Mouse (Mus musculus) urinary bladder, postnatal 25 days (tissue): ENCODE data around the gene Tomm40l.
A peak's percentile ranks its signal among the peaks of the same experiment; 100 is the strongest.

ENCODE experiments used
- DNase-seq: peaks from one replicate; pipeline ENCODE4 v3.0.0; 2022; ENCODE audit warnings: low spot score

Tomm40l gene

DNA sequence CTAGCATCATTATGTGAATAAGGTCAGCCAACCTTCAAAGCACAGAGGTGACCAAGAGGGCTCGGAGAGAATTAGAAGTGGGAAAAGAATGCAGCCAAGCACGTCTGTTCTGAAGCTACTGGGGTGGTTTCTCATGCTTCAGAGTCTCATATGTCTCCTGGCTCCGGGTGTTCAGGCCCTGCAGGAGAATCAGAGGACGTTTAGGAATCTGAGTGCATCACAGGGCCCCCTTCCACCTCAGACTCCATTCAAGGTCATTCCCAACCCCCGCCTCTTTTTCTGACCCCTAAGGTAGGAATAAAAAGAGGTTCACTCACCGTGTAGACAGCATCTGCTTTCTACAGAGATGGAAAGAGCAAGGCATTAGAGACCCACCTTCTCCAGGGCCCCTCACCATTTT is 7.4 kb upstream of the Tomm40l start:
- no peak for DNase-seq

DNA sequence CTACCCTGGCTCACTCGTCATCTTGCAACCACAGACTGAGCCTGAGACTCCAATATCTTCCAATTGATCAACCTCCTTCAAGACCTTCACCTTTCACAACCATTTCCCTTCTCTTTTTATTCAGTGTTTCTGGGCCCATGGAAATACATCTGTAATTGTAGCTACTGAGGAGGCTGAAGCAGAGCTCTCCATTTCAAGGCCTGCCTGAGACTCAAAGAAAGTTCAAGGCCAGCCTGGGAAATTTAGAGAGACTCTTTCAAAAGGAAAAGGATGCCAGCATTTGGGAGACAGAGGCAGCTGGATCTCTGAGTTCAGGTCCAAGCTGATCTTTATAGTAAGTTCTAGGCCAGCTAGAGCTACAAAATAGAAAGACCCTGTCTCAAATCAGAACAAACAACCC is 5.6 kb upstream of the Tomm40l start:
- no peak for DNase-seq

DNA sequence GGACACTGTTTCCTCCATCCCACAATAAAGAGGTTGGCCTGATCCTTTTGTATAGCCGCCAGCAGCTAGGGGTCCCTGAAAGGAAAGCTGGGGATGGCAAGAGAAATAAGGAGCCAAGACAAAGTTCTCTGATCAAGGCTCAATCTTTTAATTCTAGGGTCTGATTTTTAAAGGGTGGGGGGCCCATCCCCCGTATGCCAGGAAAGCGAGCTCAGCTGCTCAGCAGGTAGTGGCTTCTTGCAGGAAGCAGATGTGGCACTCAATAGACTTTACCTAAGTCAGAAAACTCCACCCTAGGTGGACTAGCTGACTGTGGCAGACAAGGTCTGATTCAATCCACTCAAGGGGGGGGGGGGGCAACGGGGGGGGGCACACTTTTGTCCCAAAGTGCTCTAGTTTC is 4.5 kb upstream of the Tomm40l start:
- no peak for DNase-seq

DNA sequence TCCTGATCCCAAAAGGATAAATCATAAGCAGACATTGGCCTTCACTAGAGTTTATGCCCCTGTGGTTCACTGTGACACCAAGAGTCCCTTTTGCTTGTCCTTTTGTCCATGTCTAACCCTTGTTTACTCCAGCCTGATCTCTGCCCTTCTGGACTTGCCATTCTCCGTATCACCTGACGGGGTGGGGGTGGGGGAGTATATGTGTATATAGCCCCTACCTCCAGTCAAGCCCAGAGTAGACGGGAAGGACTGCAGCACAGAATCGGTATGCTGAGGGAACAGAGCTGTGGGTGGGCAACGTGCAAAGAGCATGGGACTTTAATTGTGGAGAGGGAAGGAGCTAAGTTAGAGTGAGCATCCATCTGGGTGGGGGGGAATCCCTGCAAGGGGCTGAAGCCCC is 2.5 kb upstream of the Tomm40l start, which contains the start of gene Apoa2:
Gene Apoa2 (plus strand): TSS at position 198 of the 400 bp plus-strand sequence.
- no peak for DNase-seq

DNA sequence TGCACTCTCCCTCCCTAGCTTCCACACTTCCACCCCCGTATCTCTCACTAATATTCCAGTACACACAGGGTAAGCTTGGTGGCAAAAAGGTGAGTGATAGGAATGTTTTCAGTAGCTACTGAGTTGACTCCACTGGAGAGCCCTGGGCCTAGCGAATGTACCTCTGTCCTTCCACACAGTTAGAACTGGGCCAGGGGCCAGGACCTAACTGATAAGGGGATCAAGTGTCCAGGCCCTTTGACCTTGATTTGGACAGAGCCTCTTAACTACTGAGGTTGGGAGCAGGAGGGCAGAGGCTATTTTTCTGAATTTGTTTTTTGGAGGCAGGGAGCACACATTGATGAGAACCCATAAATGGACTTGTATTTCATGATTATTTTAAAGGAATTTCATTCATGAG is 1.5 kb upstream of the Tomm40l start:
- no peak for DNase-seq

DNA sequence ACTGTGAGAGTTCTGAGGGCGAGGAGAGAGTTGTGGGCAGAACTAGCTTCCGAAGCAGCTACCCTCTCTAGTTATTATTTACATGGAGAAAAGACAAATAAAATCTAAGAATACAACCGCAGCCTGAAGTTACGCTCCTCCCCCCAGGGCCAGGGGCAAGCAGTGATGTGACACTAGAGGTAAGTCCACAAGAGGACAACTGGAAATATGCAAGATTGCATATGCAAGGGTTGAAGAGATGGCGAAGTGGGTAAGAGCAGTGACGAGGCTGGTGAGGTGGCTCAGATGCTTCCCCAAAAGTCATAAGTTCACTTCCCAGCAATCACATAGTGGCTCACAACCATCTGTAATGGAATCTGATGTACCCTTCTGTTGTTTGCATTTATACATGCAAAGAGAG is 854 bp upstream of the Tomm40l start:
- DNase-seq = no peak

DNA sequence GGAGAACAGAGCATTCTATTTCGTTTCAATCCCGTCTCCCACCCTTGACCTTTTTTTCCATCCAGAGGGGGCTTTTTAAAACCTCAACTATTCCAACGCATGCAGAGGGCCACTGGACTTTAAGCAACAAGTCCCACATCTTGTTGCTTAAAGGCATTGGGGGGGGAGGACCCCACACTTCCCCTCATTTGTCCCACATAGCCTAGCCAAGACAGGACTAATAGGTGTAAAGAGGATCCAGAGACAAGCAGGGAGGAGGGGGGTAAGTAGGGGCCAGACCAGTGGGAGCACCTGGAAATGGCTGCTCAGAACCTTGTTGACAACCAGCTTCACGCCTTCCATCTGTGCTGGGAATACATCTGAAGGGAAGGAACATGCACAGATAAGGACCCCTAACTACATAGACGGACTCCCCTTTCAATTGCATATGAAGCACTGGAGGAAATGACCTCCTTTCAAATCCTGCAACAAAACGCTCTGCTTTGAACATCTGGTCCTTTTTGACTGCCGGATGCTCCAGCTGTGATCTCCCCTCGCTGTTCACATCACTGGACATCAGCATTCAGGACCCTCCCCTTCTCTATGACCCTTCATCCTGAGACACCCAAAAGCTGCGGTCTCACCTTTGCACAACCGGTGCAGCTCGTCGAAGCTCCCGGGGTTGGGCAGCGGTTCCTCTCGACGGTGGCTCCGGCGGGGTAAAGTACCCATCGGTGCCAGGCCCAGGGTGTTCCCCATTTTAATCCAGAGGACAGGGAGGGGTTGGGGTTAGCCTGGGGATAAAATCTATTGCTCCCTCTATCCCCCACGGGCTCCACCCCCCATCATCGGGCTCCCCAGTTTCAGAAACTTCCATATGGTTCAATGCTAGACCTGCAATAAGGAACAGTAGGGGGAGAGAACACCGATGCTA is 777 bp downstream of the Tomm40l start:
- peak; percentile 30 for DNase-seq

DNA sequence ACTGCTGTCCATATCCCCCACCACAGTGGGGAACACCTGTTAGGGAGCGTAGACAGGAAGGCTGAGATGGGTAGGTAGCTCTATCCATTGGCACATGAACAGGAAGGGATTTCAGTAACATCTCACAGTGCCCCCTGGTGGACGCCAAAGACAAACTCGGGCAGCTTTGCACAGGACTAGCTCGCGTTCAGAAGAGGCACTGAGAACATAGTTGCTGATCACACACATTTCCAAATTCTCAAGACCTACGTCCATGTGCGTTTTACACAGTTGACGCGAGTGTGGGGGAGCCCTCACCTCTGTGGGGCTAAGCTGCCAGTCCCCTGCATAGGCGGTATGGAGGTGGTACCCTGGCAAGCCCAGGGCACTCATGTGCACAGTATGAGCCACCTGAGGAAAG is 1.4 kb downstream of the Tomm40l start:
- peak; percentile 87 for DNase-seq

DNA sequence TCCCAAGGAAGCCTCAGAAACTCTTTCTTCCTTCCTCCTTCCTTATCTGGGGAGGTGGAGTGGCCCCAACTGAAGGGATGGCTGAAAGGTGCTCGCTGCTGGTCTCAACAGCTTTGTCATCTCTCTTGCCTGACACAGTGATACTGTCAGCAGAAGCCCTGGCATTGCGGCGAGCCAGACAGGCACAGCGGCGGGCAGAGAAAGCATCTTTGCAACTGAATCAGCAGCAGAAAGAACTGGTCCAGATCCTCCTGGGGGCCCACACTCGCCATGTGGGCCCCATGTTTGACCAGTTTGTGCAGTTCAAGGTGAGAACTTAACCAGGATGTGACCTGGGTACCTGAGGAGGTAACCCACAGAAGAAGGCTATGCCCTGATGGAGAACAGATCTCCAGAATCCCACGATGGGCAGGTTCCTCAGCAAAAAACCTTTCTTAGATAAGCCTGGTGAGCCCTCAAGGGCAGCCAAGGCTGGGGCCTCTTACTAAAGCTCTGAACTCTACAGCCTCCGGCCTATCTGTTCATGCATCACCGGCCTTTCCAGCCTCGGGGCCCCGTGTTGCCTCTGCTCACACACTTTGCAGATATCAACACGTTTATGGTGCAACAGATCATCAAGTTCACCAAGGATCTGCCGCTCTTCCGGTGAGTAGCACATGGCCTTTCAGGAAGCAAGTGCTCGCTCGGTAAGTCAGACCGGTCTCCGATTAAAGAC is 5.9 kb downstream of the Tomm40l start:
- DNase-seq = no peak

DNA sequence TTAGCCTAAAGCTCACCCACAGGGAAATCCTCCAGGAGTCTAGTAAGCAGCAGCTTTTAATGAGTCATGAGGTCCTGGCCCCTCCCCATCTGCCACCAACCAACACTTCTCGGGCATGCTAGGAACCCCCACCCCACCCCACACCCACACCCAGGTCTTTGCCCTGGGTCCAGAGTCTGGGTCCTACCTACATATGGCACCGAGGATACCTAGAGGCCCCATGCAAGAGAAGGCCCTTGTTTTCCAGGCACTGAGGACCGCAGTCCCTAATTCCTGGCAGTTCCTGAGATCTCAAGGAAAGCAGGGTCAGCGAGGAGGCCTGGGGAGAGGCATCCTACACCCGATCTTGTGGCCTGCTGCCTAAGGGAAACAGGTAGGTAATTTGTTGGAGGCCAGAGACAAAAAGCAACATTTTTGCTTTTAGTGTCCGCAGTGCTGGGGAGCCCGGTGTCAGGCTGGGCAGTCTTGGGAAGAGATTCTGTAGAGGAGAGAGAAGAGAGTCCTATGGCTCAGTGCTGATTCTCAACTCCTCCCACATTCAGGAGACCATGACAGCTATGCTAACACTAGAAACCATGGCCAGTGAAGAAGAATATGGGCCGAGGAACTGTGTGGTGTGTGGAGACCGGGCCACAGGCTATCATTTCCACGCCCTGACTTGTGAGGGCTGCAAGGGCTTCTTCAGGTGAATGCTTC is 8.4 kb downstream of the Tomm40l start, which contains the start of gene Nr1i3:
Gene Nr1i3 (plus strand): TSS at position 170 of the 696 bp plus-strand sequence.
- DNase-seq = no peak

DNA sequence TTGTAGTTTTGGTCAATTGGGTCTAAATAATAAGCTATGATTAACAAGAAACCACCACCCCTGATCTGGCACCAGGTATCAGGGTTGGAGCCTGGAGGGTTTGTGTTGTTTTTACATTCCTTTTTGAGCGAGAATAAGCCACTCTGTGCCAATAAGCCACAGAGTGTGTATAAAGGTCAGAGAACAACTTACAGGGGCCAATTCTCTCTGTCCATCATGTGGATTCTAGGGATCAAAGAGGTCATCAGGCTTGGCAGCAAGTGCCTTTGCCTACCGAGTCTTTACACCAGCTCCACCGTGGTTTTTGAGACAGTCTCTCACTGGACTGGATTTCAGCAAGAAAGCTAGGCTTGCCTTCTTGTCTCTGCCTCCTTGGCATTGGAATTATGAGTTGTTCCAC is 9.5 kb downstream of the Tomm40l start:
- DNase-seq = no peak

DNA sequence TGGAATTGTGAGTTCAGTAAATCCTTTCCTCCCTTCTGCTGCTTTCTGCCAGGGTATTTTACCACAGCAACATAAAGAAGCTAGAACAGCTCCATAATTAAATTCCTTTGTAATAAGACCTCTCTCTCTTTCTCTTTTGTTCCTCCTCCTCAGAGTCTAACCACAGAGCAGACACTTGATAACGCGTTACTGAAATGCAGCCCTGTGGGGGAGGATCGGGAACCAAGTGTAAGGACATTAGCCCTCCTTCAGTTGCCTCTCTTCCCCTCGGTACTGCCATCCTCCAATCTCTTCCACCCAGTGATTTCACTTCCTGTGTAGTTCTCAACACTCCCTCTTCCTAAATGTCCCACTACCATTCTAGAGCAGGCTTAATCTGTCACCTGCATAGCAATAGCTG is 12.9 kb downstream of the Tomm40l start:
- no peak for DNase-seq

DNA sequence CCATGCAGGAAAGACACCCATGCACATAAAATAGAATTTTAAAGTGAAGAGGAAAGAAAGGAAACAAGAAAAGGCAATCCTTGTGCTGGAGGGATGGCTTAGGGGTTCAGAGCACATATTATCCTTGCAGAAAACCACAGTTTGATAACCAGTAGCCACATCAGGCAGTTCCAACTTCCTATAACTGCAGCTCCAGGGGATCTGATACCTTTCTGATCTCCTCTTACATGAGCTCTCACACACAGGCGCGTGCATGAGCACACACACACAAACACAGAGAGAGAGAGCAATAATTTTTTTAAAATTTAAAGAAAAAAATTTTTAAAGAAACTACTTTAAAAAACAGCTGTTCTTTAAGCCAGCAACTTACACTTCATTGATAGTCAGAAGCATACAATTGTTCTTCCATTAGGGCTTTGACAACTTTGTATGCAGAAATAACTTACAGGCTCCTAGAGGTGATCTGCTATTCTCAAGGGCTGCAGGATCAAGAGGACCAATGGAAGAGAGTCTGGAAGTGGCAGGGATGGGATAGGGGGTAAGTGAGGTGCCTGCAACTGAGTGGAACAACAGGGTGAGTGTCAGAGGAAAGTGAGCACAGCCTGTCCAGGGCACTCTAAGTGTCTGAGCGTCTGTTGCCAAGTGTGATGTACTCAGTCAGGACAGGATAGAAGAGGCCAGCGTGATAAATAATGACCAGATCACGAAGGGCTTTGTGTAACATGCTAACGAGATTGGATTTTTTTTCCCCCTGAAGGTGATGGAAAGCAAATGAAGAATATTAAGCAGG is 16.4 kb downstream of the Tomm40l start:
- DNase-seq = no peak

DNA sequence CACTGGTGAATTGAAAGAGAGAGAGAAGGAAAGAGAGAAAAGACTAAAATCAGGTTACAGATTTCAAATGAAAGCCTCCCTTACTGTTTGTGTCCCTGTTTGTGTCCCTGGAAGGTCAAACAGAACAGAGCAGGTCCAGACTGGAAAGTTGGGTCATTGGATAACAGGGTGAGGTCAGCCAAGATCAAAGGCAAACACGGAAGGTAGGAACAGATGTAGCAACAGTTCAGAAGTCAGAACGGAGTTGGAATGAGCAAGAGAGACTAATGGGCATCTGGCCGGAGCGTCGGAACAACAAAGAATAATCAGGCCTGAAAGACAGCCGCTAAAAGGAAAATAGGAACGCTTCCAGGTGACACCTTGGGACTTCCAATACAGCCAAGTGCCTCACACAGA is 18.1 kb downstream of the Tomm40l start:
- DNase-seq = no peak

DNA sequence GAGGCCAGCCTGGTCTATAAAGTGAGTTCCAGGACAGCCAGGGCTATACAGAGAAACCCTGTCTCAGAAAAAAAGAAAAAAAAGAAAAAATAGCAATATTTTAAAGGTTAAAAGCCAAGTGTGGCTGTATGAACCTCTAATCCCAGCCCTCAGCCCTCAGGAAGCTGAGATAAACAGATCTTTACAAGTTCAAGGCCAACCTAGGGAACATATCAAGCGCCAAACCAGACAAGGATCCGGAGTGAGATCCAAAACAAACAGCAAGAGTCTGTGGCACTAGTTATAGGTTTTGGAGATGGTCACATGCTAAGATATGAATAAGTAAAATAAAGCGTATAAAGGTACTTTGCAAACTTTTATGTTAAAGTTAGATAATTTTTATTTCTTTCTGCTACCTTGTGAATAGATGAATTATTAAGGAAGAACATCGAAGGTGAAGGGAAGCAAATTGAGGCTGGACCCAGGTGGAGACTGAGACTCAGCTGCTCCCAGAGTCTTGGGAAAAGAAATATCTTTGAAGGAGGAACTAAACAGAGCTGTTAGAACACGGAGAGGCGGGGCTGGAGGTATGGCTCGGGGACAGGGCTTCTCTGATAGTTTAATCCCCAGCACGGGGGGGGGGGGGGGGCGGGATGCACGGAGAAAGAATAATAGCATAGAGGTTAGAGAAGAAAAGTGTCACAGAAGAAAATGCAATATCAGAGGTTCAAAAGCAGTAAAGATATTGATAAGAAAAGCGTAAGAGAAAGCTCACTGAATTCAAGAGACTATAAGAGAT is 18.7 kb downstream of the Tomm40l start:
- no peak for DNase-seq

DNA sequence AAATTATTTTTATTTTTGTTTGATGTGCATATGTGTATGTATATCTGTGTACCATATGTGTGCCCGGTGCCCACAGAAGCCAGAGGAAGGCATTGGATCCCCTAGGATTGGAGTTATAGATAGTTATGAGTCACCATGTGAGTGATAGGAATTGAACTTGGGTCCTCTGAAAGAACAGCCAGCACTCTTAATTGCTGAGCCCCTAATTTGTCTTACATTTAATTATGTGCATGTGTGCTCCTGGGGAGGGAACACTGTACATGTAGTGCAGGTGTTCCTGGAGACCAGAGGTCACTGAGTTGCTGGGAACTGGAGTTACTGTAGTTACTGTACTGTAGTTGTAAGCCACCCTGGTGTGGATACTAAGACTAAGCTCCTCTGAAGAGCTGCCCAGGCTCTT is 21.5 kb downstream of the Tomm40l start:
- no peak for DNase-seq

DNA sequence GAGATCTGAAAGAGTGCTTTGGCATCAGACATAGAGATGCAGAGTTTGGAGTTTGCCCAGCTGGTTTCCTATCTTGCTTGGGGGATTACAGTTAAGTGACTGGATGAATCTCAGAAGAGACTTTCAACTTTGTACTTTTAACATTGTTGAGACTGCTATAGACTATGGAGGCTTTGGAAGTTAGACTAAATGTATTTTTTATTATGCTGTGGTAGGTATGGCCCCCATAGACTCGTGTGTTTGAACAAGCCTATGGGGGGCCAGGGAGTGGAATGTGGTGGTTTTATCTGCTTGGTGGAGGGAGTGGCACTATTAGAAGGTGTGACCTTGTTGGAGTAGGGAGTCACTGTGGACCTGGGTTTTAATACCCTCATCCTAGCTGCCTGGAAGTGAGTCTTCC is 22.8 kb downstream of the Tomm40l start:
- no peak for DNase-seq

DNA sequence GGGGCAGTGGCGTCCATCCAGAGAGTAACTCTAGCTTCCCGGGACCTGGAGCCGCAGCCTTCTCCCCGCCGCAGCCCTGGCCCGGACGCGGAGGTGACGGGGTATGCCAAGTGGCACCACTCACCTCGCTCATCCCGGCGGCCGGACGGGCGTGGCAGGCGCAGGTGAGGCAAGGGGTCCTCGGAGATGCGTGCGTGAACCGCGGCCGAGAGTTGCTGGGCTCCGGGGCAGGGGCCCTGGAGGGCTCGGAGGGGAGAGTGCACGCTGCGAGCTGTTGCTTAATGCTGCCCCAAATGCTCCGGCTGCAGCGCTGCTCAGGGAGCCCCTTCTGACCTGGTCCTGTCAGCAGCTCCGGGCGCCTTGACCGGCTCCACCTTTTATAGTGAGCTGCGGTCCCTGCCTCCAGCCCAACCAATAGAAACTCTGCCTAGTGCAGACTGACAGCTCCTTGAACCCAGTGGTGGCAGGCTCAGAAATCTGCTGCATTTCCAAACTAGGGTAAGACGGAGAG is 26.4 kb downstream of the Tomm40l start, which contains the start of gene Pcp4l1:
Gene Pcp4l1 (minus strand): TSS at position 382 of the 511 bp plus-strand sequence.
- peak; percentile 15 for DNase-seq

DNA sequence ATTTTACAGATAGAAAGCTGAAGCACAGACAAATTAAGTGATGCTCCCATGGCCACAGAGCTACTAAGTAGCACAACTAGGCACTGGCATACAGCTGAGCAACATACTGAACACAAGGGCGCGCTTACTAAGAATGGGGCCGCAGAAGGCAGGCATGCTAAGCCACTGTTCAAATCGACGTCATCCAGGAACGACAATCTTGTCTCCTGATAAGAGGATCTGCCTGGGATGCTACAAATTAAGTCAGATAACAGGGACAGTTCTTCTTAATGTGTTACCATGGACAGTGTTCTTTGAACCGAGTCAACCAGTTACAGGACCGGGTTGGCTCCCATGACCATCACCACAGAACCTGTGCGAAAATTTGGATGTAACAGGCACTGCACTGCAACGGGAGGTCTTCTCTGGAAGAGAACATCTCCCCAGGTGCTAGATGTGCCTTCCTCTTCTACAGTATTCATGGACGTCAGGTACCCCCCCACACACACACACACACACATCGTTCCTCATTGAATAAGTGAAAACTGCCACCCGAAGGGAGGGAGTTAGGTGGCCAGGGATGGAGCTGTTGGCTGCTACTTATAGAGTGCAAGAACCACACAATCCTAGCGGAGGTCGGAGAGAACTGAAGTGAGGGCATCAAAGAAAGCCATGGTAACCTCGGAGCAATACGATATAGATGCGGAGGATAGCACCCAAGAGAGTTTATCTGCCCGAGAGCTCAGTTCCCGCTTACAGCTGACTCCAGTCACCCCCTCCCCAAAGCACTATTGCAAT is 27.1 kb downstream of the Tomm40l start:
- no peak for DNase-seq
